Mouse (Mus musculus) midbrain, postnatal 0 days (tissue): Measurements from ENCODE around the gene Dlg2. TPM values are rescaled to one million over a fixed set of nuclear protein-coding genes. Genes with fewer than 3 reads are reported as not detected.

Experiments
- ATAC-seq: fragments of 200-750 bp; cut with Nextera tagmentation; 2 replicates; pipeline ENCODE4 v1.8.0; 2017; ENCODE audit warnings: moderate number of reproducible peaks, mild to moderate bottlenecking, moderate TSS enrichment, moderate library complexity; ENCODE audit not compliant: low FRiP score
- DNase-seq: peaks from one replicate; pipeline ENCODE4 v3.0.0-alpha.2; 2015; ENCODE audit warnings: low spot score
- H3K27ac ChIP-seq: fragments of 300-500 bp; sonication (generic); 2 replicates; pipeline ENCODE4 v1.5.1; 2014; ENCODE audit warnings: low read depth, mild to moderate bottlenecking, low read length, mixed read lengths
- H3K27me3 ChIP-seq: fragments of 300-500 bp; sonication (generic); 2 replicates; pipeline ENCODE4 v1.6.1; 2014; ENCODE audit warnings: low read length, control low read depth, mixed read lengths; ENCODE audit not compliant: insufficient read depth
- H3K36me3 ChIP-seq: fragments of 300-500 bp; sonication (generic); 2 replicates; pipeline ENCODE4 v1.6.1; 2014; ENCODE audit warnings: low read length, control low read depth, mixed read lengths; ENCODE audit not compliant: insufficient read depth
- H3K4me1 ChIP-seq: fragments of 300-500 bp; sonication (generic); 2 replicates; pipeline ENCODE4 v1.6.1; 2014; ENCODE audit warnings: mild to moderate bottlenecking, control low read depth, antibody characterized with exemption, low read length, mixed read lengths; ENCODE audit not compliant: insufficient read depth
- H3K4me2 ChIP-seq: fragments of 300-500 bp; sonication (generic); 2 replicates; pipeline ENCODE4 v1.6.1; 2014; ENCODE audit warnings: low read depth, mild to moderate bottlenecking, low read length, mixed read lengths; ENCODE audit not compliant: poor library complexity, severe bottlenecking
- H3K4me3 ChIP-seq: fragments of 300-500 bp; sonication (generic); 2 replicates; pipeline ENCODE4 v1.5.1; 2014; ENCODE audit warnings: low read depth, mild to moderate bottlenecking, low read length, moderate library complexity
- H3K9ac ChIP-seq: fragments of 300-500 bp; sonication (generic); replicated peaks from 2 replicates; pipeline ENCODE4 v1.6.1; 2014; ENCODE audit warnings: mild to moderate bottlenecking, low read length, moderate library complexity, mixed read lengths; ENCODE audit not compliant: poor library complexity, severe bottlenecking
- H3K9me3 ChIP-seq: fragments of 300-500 bp; sonication (generic); 2 replicates; pipeline ENCODE4 v1.6.1; 2016; ENCODE audit warnings: low read length, control low read depth
- CTCF ChIP-seq: IDR thresholded peaks from 2 replicates; pipeline ENCODE4 v1.5.1; 2016; ENCODE audit warnings: antibody characterized with exemption, mild to moderate bottlenecking
- WGBS: fragments of 180-500 bp; shearing (Covaris S2); extraction: QIAGEN DNeasy Blood & Tissue Kit; methylation state at CpG from one replicate; pipeline ENCODE4 v1.1.7; 2014; 5-methylcytosine and 5-hydroxymethylcytosine counted together
- polyA plus RNA-seq: library from polyadenylated mRNA; unstranded; fragments of >200 nt; fragmentation: Nextera tagmentation; extraction: Ambion mirVana; gene quantifications from 2 replicates; pipeline ENCODE4 v1.2.1, GENCODE M21; 2015
- total RNA-seq: library from RNA; depleted of rRNA; stranded (reverse); fragments of >200 nt; gene quantifications from 2 replicates; pipeline ENCODE4 v1.2.3, GENCODE M21; 2014

Dlg2 gene
- total and polyA plus RNA-seq, 2 experiments from 2014 or later, result 21.6 to 126 TPM

GRCm38 (mm10) chr7:91856931-91857330, 1380.5 kb downstream of the Dlg2 start:
- H3K4me1 ChIP-seq, result no peaks in the 10 kb centered on the region
- no peaks in the 10 kb centered on the region for H3K9me3 ChIP-seq
- H3K36me3 ChIP-seq, result no peaks in the 10 kb centered on the region
- H3K27ac ChIP-seq, result no peak overlapping the region
- H3K27me3 ChIP-seq, result no peaks in the 10 kb centered on the region
- no peak overlapping the region for H3K4me3 ChIP-seq
- DNase-seq, result no peak
- no peak for ATAC-seq
- no peak for TF ChIP-seq CTCF
- H3K9ac ChIP-seq, result no peak overlapping the region
- H3K4me2 ChIP-seq, result no peak overlapping the region
- 79% methylated on average over 2 of the region's 2 CpGs for WGBS

GRCm38 (mm10) chr7:91862806-91863531, 1386.5 kb downstream of the Dlg2 start:
- DNase-seq, result peak; percentile 16
- H3K4me1 ChIP-seq, result no peaks in the 10 kb centered on the region
- ATAC-seq, result peak; percentile 88
- H3K36me3 ChIP-seq, result no peaks in the 10 kb centered on the region
- H3K27me3 ChIP-seq, result no peaks in the 10 kb centered on the region
- no peaks in the 10 kb centered on the region for H3K9me3 ChIP-seq
- no peak overlapping the region for H3K4me3 ChIP-seq
- no peak overlapping the region for H3K9ac ChIP-seq
- no peak for TF ChIP-seq CTCF
- no peak overlapping the region for H3K27ac ChIP-seq
- H3K4me2 ChIP-seq, result no peak overlapping the region
- WGBS, result 50% methylated on average over 5 of the region's 5 CpGs

- DNase-seq (no peak), ATAC-seq (no peak)
- no peak overlapping the region for H3K4me2 ChIP-seq
- no peaks in the 10 kb centered on the region for H3K9me3 ChIP-seq
- WGBS, result 77% methylated on average over 1 of the region's 1 CpGs
- no peak for TF ChIP-seq CTCF
- H3K4me3 ChIP-seq, result no peak overlapping the region
- no peaks in the 10 kb centered on the region for H3K27me3 ChIP-seq
- H3K27ac ChIP-seq, result no peak overlapping the region
- no peak overlapping the region for H3K9ac ChIP-seq
- no peaks in the 10 kb centered on the region for H3K4me1 ChIP-seq
- H3K36me3 ChIP-seq, result no peaks in the 10 kb centered on the region
Observed at GRCm38 (mm10) chr7:91868919-91869318, 1392.4 kb downstream of the Dlg2 start.

- H3K27me3 ChIP-seq, result no peaks in the 10 kb centered on the region
- H3K4me3 ChIP-seq, result no peak overlapping the region
- no peak for ATAC-seq
- H3K36me3 ChIP-seq, result no peaks in the 10 kb centered on the region
- no peaks in the 10 kb centered on the region for H3K4me1 ChIP-seq
- 43% methylated on average over 1 of the region's 1 CpGs for WGBS
- H3K27ac ChIP-seq, result no peak overlapping the region
- H3K9me3 ChIP-seq, result no peaks in the 10 kb centered on the region
- TF ChIP-seq CTCF, result no peak
- H3K9ac ChIP-seq, result no peak overlapping the region
- H3K4me2 ChIP-seq, result no peak overlapping the region
- DNase-seq, result peak; percentile 22
Observed at GRCm38 (mm10) chr7:91876831-91877230, 1400.4 kb downstream of the Dlg2 start.

- Histone ChIP-seq H3K36me3 (no peaks in the 10 kb centered on the region), H3K27ac (no peak overlapping the region), H3K9ac (no peak overlapping the region), H3K4me3 (no peak overlapping the region), H3K4me2 (no peak overlapping the region), H3K27me3 (no peaks in the 10 kb centered on the region), H3K4me1 (no peaks in the 10 kb centered on the region), H3K9me3 (no peaks in the 10 kb centered on the region)
- DNase-seq (no peak), ATAC-seq (no peak)
- no peak for TF ChIP-seq CTCF
- 84% methylated on average over 2 of the region's 2 CpGs for WGBS
Observed at GRCm38 (mm10) chr7:91877804-91878203, 1401.3 kb downstream of the Dlg2 start.

- no peak overlapping the region for H3K9ac ChIP-seq
- no peaks in the 10 kb centered on the region for H3K36me3 ChIP-seq
- H3K9me3 ChIP-seq, result no peaks in the 10 kb centered on the region
- no peak for TF ChIP-seq CTCF
- ATAC-seq (no peak), DNase-seq (no peak)
- H3K27me3 ChIP-seq, result no peaks in the 10 kb centered on the region
- no peak overlapping the region for H3K4me3 ChIP-seq
- no peak overlapping the region for H3K27ac ChIP-seq
- H3K4me2 ChIP-seq, result no peak overlapping the region
- H3K4me1 ChIP-seq, result no peaks in the 10 kb centered on the region
- WGBS, result 94% methylated on average over 10 of the region's 10 CpGs
Observed at GRCm38 (mm10) chr7:91886336-91886735, 1409.9 kb downstream of the Dlg2 start.
